Mouse (Mus musculus) lung, adult 2 months (tissue): ENCODE data around the gene Slc22a23.

Source experiments
- CTCF ChIP-seq: fragments of 200-500 bp; IDR thresholded peaks from 2 replicates; pipeline ENCODE4 v1.5.1; 2011; ENCODE audit warnings: mild to moderate bottlenecking, low read length, control low read depth; ENCODE audit not compliant: insufficient read depth
- POLR2A ChIP-seq: fragments of 200-500 bp; IDR thresholded peaks from 2 replicates; pipeline ENCODE4 v1.6.1; 2011; ENCODE audit warnings: low read depth, mild to moderate bottlenecking, control low read depth, low read length, borderline replicate concordance; ENCODE audit errors: extremely low read depth

GRCm38 (mm10) chr13:34278759-34279270, 66.2 kb downstream of the Slc22a23 start:
- TF ChIP-seq POLR2A (no peak), CTCF (no peak)
